Mouse (Mus musculus): Measurements from ENCODE around the gene Cdc20b.

The Cdc20b gene

DNA sequence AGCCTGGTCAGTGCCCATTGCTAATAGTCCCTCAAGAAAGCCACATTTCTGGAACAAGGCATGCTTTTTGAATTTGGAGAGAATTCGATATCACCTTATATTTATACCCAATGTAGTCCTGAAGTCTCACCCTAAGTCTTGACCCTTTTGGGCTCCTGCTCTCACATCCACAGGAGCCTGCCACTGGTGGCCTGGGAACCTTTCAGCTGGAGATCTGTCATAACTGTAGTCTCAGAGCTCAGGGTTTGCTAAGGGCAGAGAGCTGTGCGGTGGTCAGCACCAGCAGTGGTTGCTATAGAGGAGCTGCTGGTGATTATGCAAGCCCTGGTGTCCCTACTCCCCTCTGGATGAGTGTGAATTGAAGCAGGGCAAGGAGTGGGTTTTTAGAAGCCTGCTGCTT is 63.5 kb downstream of the Cdc20b start:
- TF ChIP-seq CTCF (conservative IDR thresholded peaks at IDR 0.05; ENCODE audit: low read length): no peak
- TF ChIP-seq POU5F1 (IDR thresholded peaks at IDR 0.05; ENCODE audit: borderline replicate concordance, low read length): no peak
- TF ChIP-seq NANOG (IDR thresholded peaks at IDR 0.05; ENCODE audit: borderline replicate concordance, low read length): no peak
- Histone ChIP-seq H3K27me3 (ENCODE audit: insufficient read depth, low read length) (peaks cover 10% of the 10 kb centered on the region), H3K36me3 (ENCODE audit: insufficient read depth, low read length) (no peaks in the 10 kb centered on the region), H3K4me3 (replicated peaks; ENCODE audit: low read length) (no peak overlapping the region), H3K4me1 (replicated peaks; ENCODE audit: low read depth, low read length) (no peaks in the 10 kb centered on the region), H3K9me3 (ENCODE audit: low read length) (peaks cover 8% of the 10 kb centered on the region)

DNA sequence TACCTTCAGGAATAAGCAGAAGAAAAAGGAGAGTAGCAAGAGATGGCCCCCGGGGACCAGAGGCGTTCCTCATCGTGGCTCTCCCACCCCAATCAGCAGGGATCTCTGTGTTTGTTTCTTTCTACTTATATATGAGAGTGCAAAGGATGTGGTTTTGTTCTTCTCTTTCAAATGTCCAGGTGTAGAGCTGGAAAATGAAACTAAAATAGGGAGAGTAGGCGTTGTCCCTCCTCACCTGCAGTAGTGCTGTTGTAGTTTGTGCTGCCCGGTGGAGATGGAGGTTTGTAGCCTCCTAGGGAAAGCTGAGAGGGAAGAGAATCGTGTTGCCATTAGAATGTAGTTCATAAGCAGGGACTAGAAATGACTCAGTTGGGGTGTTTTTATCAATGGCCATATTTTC is 66.0 kb downstream of the Cdc20b start, which contains the start of gene Gzma:
Gene Gzma (minus strand): TSS at position 103 of the 400 bp plus-strand sequence.
- TF ChIP-seq CTCF (conservative IDR thresholded peaks at IDR 0.05; ENCODE audit: low read length) (no peak), POU5F1 (IDR thresholded peaks at IDR 0.05; ENCODE audit: borderline replicate concordance, low read length) (no peak), NANOG (IDR thresholded peaks at IDR 0.05; ENCODE audit: borderline replicate concordance, low read length) (no peak)
- Histone ChIP-seq H3K36me3 (ENCODE audit: insufficient read depth, low read length) (no peaks in the 10 kb centered on the region), H3K4me3 (replicated peaks; ENCODE audit: low read length) (no peak within 1 kb of the TSS), H3K27me3 (ENCODE audit: insufficient read depth, low read length) (peaks cover 10% of the 10 kb centered on the region), H3K4me1 (replicated peaks; ENCODE audit: low read depth, low read length) (no peaks in the 10 kb centered on the region), H3K9me3 (ENCODE audit: low read length) (peaks cover 3% of the 10 kb centered on the region; the same call in 1 of the 2 replicates)

- Histone ChIP-seq H3K4me3 (replicated peaks; ENCODE audit: low read length) (no peak overlapping the region), H3K9me3 (ENCODE audit: low read length) (peaks cover 3% of the 10 kb centered on the region; the same call in 1 of the 2 replicates), H3K4me1 (replicated peaks; ENCODE audit: low read depth, low read length) (peaks cover 5% of the 10 kb centered on the region), H3K36me3 (ENCODE audit: insufficient read depth, low read length) (no peaks in the 10 kb centered on the region), H3K27me3 (ENCODE audit: insufficient read depth, low read length) (peaks cover 10% of the 10 kb centered on the region)
- TF ChIP-seq POU5F1 (IDR thresholded peaks at IDR 0.05; ENCODE audit: borderline replicate concordance, low read length): no peak
- TF ChIP-seq CTCF (conservative IDR thresholded peaks at IDR 0.05; ENCODE audit: low read length): no peak
- TF ChIP-seq NANOG (IDR thresholded peaks at IDR 0.05; ENCODE audit: borderline replicate concordance, low read length): no peak
Measured at GRCm38 (mm10) chr13:113101804-113102203, 66.9 kb downstream of the Cdc20b start.

- Histone ChIP-seq H3K9me3 (ENCODE audit: low read length) (0 out of 2 replicates have a peak, but pooled peaks cover 3% of the 10 kb centered on the region), H3K27me3 (ENCODE audit: insufficient read depth, low read length) (no peaks in the 10 kb centered on the region), H3K4me3 (replicated peaks; ENCODE audit: low read length) (no peak overlapping the region), H3K4me1 (replicated peaks; ENCODE audit: low read depth, low read length) (peaks cover 8% of the 10 kb centered on the region), H3K36me3 (ENCODE audit: insufficient read depth, low read length) (no peaks in the 10 kb centered on the region)
- TF ChIP-seq POU5F1 (IDR thresholded peaks at IDR 0.05; ENCODE audit: borderline replicate concordance, low read length): no peak
- TF ChIP-seq NANOG (IDR thresholded peaks at IDR 0.05; ENCODE audit: borderline replicate concordance, low read length): no peak
- no peak for TF ChIP-seq CTCF (conservative IDR thresholded peaks at IDR 0.05; ENCODE audit: low read length)
Measured at GRCm38 (mm10) chr13:113104759-113105158, 69.8 kb downstream of the Cdc20b start.

DNA sequence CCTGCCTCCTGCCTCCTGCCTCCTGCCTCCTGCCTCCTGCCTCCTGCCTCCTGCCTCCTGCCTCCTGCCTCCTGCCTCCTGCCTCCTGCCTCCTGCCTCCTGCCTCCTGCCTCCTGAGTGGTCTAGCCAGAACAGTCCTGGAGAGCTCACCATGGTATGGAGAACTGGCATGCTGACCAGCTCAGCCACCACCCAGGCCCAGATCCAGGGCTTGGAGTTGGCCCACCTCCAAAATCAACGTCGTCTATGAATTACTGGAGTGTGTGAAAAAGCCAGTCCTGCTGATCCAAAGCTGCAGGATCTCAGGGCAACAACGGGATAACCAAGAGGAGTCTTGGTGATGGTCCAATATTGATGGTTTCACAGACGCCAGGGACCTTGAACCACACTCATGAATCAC is 84.1 kb downstream of the Cdc20b start:
- no peak for TF ChIP-seq POU5F1 (IDR thresholded peaks at IDR 0.05; ENCODE audit: borderline replicate concordance, low read length)
- no peak for TF ChIP-seq NANOG (IDR thresholded peaks at IDR 0.05; ENCODE audit: borderline replicate concordance, low read length)
- no peak for TF ChIP-seq CTCF (conservative IDR thresholded peaks at IDR 0.05; ENCODE audit: low read length)
- Histone ChIP-seq H3K4me3 (replicated peaks; ENCODE audit: low read length) (no peak overlapping the region), H3K36me3 (ENCODE audit: insufficient read depth, low read length) (no peaks in the 10 kb centered on the region), H3K4me1 (replicated peaks; ENCODE audit: low read depth, low read length) (no peaks in the 10 kb centered on the region), H3K27me3 (ENCODE audit: insufficient read depth, low read length) (peaks cover 14% of the 10 kb centered on the region), H3K9me3 (ENCODE audit: low read length) (peaks cover 14% of the 10 kb centered on the region)

DNA sequence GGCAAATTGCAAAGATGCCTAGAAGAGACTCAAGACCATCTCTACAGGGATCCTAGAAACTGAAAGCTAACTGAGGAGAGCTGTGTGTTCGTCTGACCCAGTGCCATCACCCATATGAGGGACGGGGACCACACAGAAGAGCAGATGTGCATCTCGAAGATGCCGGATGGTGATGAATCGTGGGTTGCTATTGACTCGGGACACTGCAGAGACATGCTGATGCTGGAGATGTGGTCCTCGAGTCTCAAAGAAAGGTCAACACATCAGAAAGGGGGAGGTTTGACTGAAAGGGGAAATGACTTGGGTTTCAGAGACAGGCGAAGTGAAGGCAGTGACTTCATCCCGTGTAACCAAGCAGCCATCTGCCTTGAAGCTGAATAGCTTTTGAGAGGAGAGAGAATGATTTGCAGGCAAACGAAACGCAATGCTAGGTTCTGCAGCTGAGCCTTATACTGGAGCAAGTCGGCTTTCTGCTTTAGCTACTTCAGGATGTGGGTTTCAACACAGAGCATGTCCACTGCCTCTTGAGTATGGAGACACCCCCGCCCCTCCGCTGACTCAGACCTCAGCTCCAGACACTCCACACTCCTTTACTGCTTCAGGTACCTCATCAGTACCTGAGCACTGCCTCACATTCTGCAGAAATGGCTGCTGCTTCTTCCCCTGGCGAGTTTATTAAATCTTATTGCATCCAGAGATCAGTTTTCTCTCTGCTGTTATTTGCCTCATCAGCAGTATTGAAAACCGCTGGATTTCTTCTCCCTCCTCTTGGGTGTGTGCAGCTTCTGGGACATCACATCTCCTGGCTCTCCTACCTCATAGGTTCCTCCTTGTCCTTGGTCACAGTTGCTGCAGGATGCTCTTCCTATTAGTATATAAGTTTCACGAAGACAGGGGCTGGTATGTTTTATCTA is 85.7 kb downstream of the Cdc20b start:
- Histone ChIP-seq H3K27me3 (ENCODE audit: insufficient read depth, low read length) (peaks cover 14% of the 10 kb centered on the region), H3K4me3 (replicated peaks; ENCODE audit: low read length) (no peak overlapping the region), H3K9me3 (ENCODE audit: low read length) (peaks cover 14% of the 10 kb centered on the region), H3K4me1 (replicated peaks; ENCODE audit: low read depth, low read length) (no peaks in the 10 kb centered on the region), H3K36me3 (ENCODE audit: insufficient read depth, low read length) (no peaks in the 10 kb centered on the region)
- no peak for TF ChIP-seq POU5F1 (IDR thresholded peaks at IDR 0.05; ENCODE audit: borderline replicate concordance, low read length)
- no peak for TF ChIP-seq CTCF (conservative IDR thresholded peaks at IDR 0.05; ENCODE audit: low read length)
- no peak for TF ChIP-seq NANOG (IDR thresholded peaks at IDR 0.05; ENCODE audit: borderline replicate concordance, low read length)

- H3K4me1 ChIP-seq (replicated peaks; ENCODE audit: low read depth, low read length): no peaks in the 10 kb centered on the region
- H3K4me3 ChIP-seq (replicated peaks; ENCODE audit: low read length): no peak overlapping the region
- peaks cover 14% of the 10 kb centered on the region for H3K27me3 ChIP-seq (ENCODE audit: insufficient read depth, low read length)
- TF ChIP-seq NANOG (IDR thresholded peaks at IDR 0.05; ENCODE audit: borderline replicate concordance, low read length) (no peak), POU5F1 (IDR thresholded peaks at IDR 0.05; ENCODE audit: borderline replicate concordance, low read length) (no peak), CTCF (conservative IDR thresholded peaks at IDR 0.05; ENCODE audit: low read length) (no peak)
- peaks cover 14% of the 10 kb centered on the region for H3K9me3 ChIP-seq (ENCODE audit: low read length)
- H3K36me3 ChIP-seq (ENCODE audit: insufficient read depth, low read length): no peaks in the 10 kb centered on the region
Measured at GRCm38 (mm10) chr13:113121326-113121725, 86.4 kb downstream of the Cdc20b start.

GRCm38 (mm10) chr13:113129974-113130373 is 95.1 kb downstream of the Cdc20b start:
- Histone ChIP-seq H3K4me1 (replicated peaks; ENCODE audit: low read depth, low read length) (no peaks in the 10 kb centered on the region), H3K36me3 (ENCODE audit: insufficient read depth, low read length) (no peaks in the 10 kb centered on the region), H3K9me3 (ENCODE audit: low read length) (peaks cover 22% of the 10 kb centered on the region), H3K4me3 (replicated peaks; ENCODE audit: low read length) (no peak overlapping the region), H3K27me3 (ENCODE audit: insufficient read depth, low read length) (no peaks in the 10 kb centered on the region)
- TF ChIP-seq POU5F1 (IDR thresholded peaks at IDR 0.05; ENCODE audit: borderline replicate concordance, low read length) (no peak), CTCF (conservative IDR thresholded peaks at IDR 0.05; ENCODE audit: low read length) (no peak), NANOG (IDR thresholded peaks at IDR 0.05; ENCODE audit: borderline replicate concordance, low read length) (no peak)
